ENCODE assay signal across 8 mouse cellular contexts in the genomic region with DNA sequence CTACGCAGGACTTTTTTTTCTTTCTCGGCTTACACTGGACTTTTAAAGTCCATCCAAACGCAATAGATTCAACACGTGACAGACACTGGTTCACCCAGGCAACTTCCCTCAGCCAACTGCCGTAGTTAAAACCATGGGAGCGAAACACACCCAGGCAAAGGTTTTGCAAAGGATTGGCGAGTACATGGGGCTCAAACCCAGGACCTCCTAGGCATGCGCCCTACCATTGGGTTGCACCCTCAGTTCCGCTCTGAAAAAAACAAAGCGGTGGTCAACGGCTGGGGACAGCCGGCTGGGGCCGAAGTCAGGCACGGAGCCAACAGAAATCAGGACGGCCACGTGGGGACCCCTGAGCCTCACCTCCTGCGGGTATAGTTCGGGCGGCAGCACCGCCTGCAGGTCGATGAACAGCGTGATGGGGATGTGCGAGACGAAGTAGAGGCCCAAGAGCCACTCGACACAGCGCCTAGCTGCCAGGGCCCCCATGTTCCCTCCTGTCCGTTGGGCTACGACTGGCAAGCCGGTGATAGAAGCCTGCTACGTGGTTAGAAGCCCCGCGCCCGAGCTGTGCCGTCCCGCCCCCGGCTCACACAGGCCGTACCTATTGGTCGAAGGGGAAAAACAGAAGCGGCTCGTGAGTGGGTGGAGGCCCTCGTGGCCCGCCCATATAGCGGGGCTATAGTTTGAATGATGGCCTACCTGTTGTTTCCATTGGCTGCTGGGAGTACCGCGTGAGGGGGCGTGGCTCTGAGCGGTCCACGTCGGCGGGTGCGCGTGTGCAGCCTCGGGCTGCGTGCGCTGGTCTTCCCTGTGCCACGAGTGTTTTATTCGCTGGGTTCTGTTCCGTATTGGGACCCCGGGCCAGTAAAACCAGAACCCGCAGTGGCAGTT. TPM values are rescaled to one million over a fixed set of nuclear protein-coding genes. Genes with fewer than 3 reads are reported as not detected.
DNase-seq lines count a peak whose midpoint lies in the region; ATAC-seq lines count a peak whose summit lies in the region.

Gene Tmem97, minus strand, starts transcription at position 610 of the 891 bp plus-strand sequence.

- peak; percentile 97 to 98 for DNase-seq in adrenal gland, adult (ENCODE audit: inconsistent age in 2 of 2, low spot score in 1 of 2)
- peak; percentile 98 for DNase-seq in embryo, embryonic 10.5 days (ENCODE audit: low spot score)
- DNase-seq in gastrocnemius, postnatal 14 days = peak; percentile 95
- DNase-seq in left cerebral cortex, postnatal 10 days (ENCODE audit: extremely low spot score in 1 of 2, low spot score in 2 of 2) = peak; percentile 97
- DNase-seq in right cerebral cortex, postnatal 25 days = peak; percentile 94
- DNase-seq in urinary bladder, postnatal 4 days (ENCODE audit: low spot score in 2 of 2) = peak; percentile 93 to 95

- intact Hi-C loops in gastrocnemius, postnatal 14 days (cut with DNase I; ENCODE audit: low total_unique reads) = no loop called here
- intact Hi-C loops in left cerebral cortex, postnatal 10 days (cut with DNase I) = no loop called here

- peak; percentile 100 for ATAC-seq in inflammation-experienced regulatory T-cells, adult 6 months
- peak; percentile 99 for ATAC-seq in megakaryocyte-erythroid progenitor cell, adult 5-6 weeks (replicated peaks; ENCODE audit: low FRiP score, low TSS enrichment, poor library complexity, severe bottlenecking)

RNA-seq across cellular contexts. Expression of gene Tmem97, which starts in this region (rescaled TPM):
- 1 to 10 TPM; 5.4 to 9.7 TPM for total RNA-seq in gastrocnemius, postnatal 14 days (2021)
- 10 to 100 TPM; 15.0 to 38.9 (median 18.8) TPM for polyA plus RNA-seq in inflammation-experienced regulatory T-cells, adult 6 months (2017; shearing (Covaris generic))
- 10 to 100 TPM; 26.2 to 28.8 TPM for total RNA-seq in left cerebral cortex, postnatal 10 days (2021)
- total RNA-seq in megakaryocyte-erythroid progenitor cell, adult 5-6 weeks (2014; fragmentation: Nextera tagmentation) = 63.3 and 72.9 TPM in 2 replicates
- 59.7 and 64.4 TPM in 2 replicates for total RNA-seq in megakaryocyte-erythroid progenitor cell, adult 5-6 weeks (2017)

Comparison
In these comparisons a context has a peak if more than half of its experiments do, and no peak if none do; other contexts are left out.
1. Peak in every context shown above with its lines: DNase-seq and ATAC-seq.